Mouse (Mus musculus): ENCODE results near the gene Cemip. TPM values are rescaled to one million over a fixed set of nuclear protein-coding genes. Genes with fewer than 3 reads are reported as not detected.

Gene Cemip
- total and polyA plus RNA-seq, 2 experiments from 2014 or later: 0.34 to 4.4 TPM

- no peak for TF ChIP-seq CTCF (IDR thresholded peaks at IDR 0.05; ENCODE audit: low read depth)
- DNase-seq: no peak
Measured at GRCm38 (mm10) chr7:83975283-83975682, 111.0 kb downstream of the Cemip start.

GRCm38 (mm10) chr7:83972485-83972884 lies 113.8 kb downstream of the Cemip start:
- Histone ChIP-seq H3K4me2 (ENCODE audit: low read depth) (no peak overlapping the region), H3K27me3 (ENCODE audit: insufficient read depth, low read length) (no peaks in the 10 kb centered on the region), H3K36me3 (ENCODE audit: insufficient read depth) (no peaks in the 10 kb centered on the region), H3K9me3 (ENCODE audit: low read length) (no peaks in the 10 kb centered on the region), H3K4me1 (ENCODE audit: insufficient read depth) (no peaks in the 10 kb centered on the region), H3K9ac (no peak overlapping the region), H3K4me3 (ENCODE audit: low read depth, low read length) (no peak overlapping the region), H3K27ac (ENCODE audit: low read depth, low read length) (no peak overlapping the region)
- no peak for ATAC-seq
- DNase-seq: no peak
- TF ChIP-seq CTCF (IDR thresholded peaks at IDR 0.05; ENCODE audit: low read depth): no peak
- 63% methylated on average over 7 of the region's 7 CpGs for WGBS

More at GRCm38 (mm10) chr7:83975283-83975682, 111.0 kb downstream of the Cemip start:
- Histone ChIP-seq H3K4me3 (ENCODE audit: low read depth, low read length) (no peak overlapping the region), H3K9me3 (ENCODE audit: low read length) (no peaks in the 10 kb centered on the region), H3K4me2 (ENCODE audit: low read depth) (no peak overlapping the region), H3K36me3 (ENCODE audit: insufficient read depth) (no peaks in the 10 kb centered on the region), H3K27me3 (ENCODE audit: insufficient read depth, low read length) (no peaks in the 10 kb centered on the region), H3K9ac (no peak overlapping the region), H3K27ac (ENCODE audit: low read depth, low read length) (no peak overlapping the region), H3K4me1 (ENCODE audit: insufficient read depth) (no peaks in the 10 kb centered on the region)
- 86% methylated on average over 6 of the region's 6 CpGs for WGBS
- no peak for ATAC-seq

- WGBS: 86% methylated on average over 5 of the region's 5 CpGs
- no peak for ATAC-seq
- H3K27me3 ChIP-seq (ENCODE audit: insufficient read depth, low read length): no peaks in the 10 kb centered on the region
Measured at GRCm38 (mm10) chr7:83966047-83966818, 120.1 kb downstream of the Cemip start.

GRCm38 (mm10) chr7:83965181-83965580 lies 121.1 kb downstream of the Cemip start:
- no peak for ATAC-seq
- Histone ChIP-seq H3K9ac (no peak overlapping the region), H3K4me3 (ENCODE audit: low read depth, low read length) (no peak overlapping the region), H3K4me2 (ENCODE audit: low read depth) (no peak overlapping the region), H3K27ac (ENCODE audit: low read depth, low read length) (no peak overlapping the region), H3K9me3 (ENCODE audit: low read length) (no peaks in the 10 kb centered on the region), H3K27me3 (ENCODE audit: insufficient read depth, low read length) (no peaks in the 10 kb centered on the region), H3K36me3 (ENCODE audit: insufficient read depth) (no peaks in the 10 kb centered on the region), H3K4me1 (ENCODE audit: insufficient read depth) (no peaks in the 10 kb centered on the region)
- no peak for TF ChIP-seq CTCF (IDR thresholded peaks at IDR 0.05; ENCODE audit: low read depth)
- no peak for DNase-seq

More at GRCm38 (mm10) chr7:83966047-83966818, 120.1 kb downstream of the Cemip start:
- no peak overlapping the region for H3K27ac ChIP-seq (ENCODE audit: low read depth, low read length)
- no peak for DNase-seq
- H3K36me3 ChIP-seq (ENCODE audit: insufficient read depth): no peaks in the 10 kb centered on the region
- no peaks in the 10 kb centered on the region for H3K9me3 ChIP-seq (ENCODE audit: low read length)
- no peak overlapping the region for H3K9ac ChIP-seq
- no peaks in the 10 kb centered on the region for H3K4me1 ChIP-seq (ENCODE audit: insufficient read depth)
- no peak for TF ChIP-seq CTCF (IDR thresholded peaks at IDR 0.05; ENCODE audit: low read depth)
- no peak overlapping the region for H3K4me2 ChIP-seq (ENCODE audit: low read depth)
- no peak overlapping the region for H3K4me3 ChIP-seq (ENCODE audit: low read depth, low read length)

GRCm38 (mm10) chr7:83952511-83952910 lies 133.8 kb downstream of the Cemip start:
- Histone ChIP-seq H3K27me3 (ENCODE audit: insufficient read depth, low read length) (no peaks in the 10 kb centered on the region), H3K4me3 (ENCODE audit: low read depth, low read length) (no peak overlapping the region), H3K9ac (no peak overlapping the region), H3K36me3 (ENCODE audit: insufficient read depth) (no peaks in the 10 kb centered on the region), H3K9me3 (ENCODE audit: low read length) (no peaks in the 10 kb centered on the region), H3K4me2 (ENCODE audit: low read depth) (no peak overlapping the region), H3K27ac (ENCODE audit: low read depth, low read length) (no peak overlapping the region), H3K4me1 (ENCODE audit: insufficient read depth) (no peaks in the 10 kb centered on the region)
- 90% methylated on average over 9 of the region's 9 CpGs for WGBS
- ATAC-seq (no peak), DNase-seq (no peak)
- TF ChIP-seq CTCF (IDR thresholded peaks at IDR 0.05; ENCODE audit: low read depth): no peak

- Histone ChIP-seq H3K36me3 (ENCODE audit: insufficient read depth) (no peaks in the 10 kb centered on the region), H3K27me3 (ENCODE audit: insufficient read depth, low read length) (no peaks in the 10 kb centered on the region), H3K9me3 (ENCODE audit: low read length) (no peaks in the 10 kb centered on the region), H3K9ac (no peak overlapping the region), H3K27ac (ENCODE audit: low read depth, low read length) (no peak overlapping the region), H3K4me1 (ENCODE audit: insufficient read depth) (no peaks in the 10 kb centered on the region), H3K4me2 (ENCODE audit: low read depth) (no peak overlapping the region), H3K4me3 (ENCODE audit: low read depth, low read length) (no peak overlapping the region)
- TF ChIP-seq CTCF (IDR thresholded peaks at IDR 0.05; ENCODE audit: low read depth): no peak
- no peak for ATAC-seq
- WGBS: 93% methylated on average over 14 of the region's 14 CpGs
- no peak for DNase-seq
Measured at GRCm38 (mm10) chr7:83951327-83951726, 135.0 kb downstream of the Cemip start.

DNA sequence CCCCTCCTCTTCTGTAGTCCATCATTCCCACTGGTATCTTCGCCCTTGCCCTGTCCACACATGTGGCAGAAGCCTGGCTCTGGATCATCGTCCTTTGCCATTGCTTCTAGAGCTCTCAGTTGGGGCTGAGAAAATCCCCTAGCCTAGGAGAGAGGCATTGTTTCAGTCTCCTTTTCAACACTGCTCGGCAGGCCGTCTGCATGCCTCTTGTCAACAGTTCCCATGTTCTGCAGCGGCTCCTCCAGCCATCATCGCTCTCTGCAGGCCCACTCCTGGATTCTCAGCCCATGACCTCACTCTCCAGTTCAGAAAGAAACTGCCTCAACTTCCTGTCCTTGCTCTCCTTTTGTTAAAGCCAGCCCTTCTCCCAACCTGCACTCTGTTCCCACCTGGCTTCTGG lies 136.6 kb downstream of the Cemip start:
- Histone ChIP-seq H3K4me2 (ENCODE audit: low read depth) (no peak overlapping the region), H3K9ac (no peak overlapping the region), H3K36me3 (ENCODE audit: insufficient read depth) (no peaks in the 10 kb centered on the region), H3K4me1 (ENCODE audit: insufficient read depth) (no peaks in the 10 kb centered on the region), H3K27ac (ENCODE audit: low read depth, low read length) (no peak overlapping the region), H3K9me3 (ENCODE audit: low read length) (no peaks in the 10 kb centered on the region), H3K4me3 (ENCODE audit: low read depth, low read length) (no peak overlapping the region), H3K27me3 (ENCODE audit: insufficient read depth, low read length) (no peaks in the 10 kb centered on the region)
- 55% methylated on average over 6 of the region's 6 CpGs for WGBS
- no peak for TF ChIP-seq CTCF (IDR thresholded peaks at IDR 0.05; ENCODE audit: low read depth)
- DNase-seq: no peak
- ATAC-seq: no peak

Data from forebrain, postnatal 0 days (tissue).